Mouse (Mus musculus) intestine, embryonic 15.5 days (tissue): ENCODE measurements around the gene Arpp19. TPM values are rescaled to one million over a fixed set of nuclear protein-coding genes. Genes with fewer than 3 reads are reported as not detected.
A peak's percentile ranks its signal among the peaks of the same experiment; 100 is the strongest.

ENCODE experiments used
- ATAC-seq: fragments of 200-750 bp; cut with Nextera tagmentation; 2 replicates; pipeline ENCODE4 v1.8.0; 2017; ENCODE audit warnings: moderate TSS enrichment, moderate library complexity
- H3K27ac ChIP-seq: fragments of 300-500 bp; sonication (generic); 2 replicates; pipeline ENCODE4 v1.5.1; 2015; ENCODE audit warnings: mild to moderate bottlenecking, inconsistent platforms
- H3K27me3 ChIP-seq: fragments of 300-500 bp; sonication (generic); replicated peaks from 2 replicates; pipeline ENCODE4 v1.6.1; 2015; ENCODE audit warnings: inconsistent platforms
- H3K36me3 ChIP-seq: fragments of 300-500 bp; sonication (generic); 2 replicates; pipeline ENCODE4 v1.6.1; 2015; ENCODE audit warnings: inconsistent platforms
- H3K4me1 ChIP-seq: fragments of 300-500 bp; sonication (generic); replicated peaks from 2 replicates; pipeline ENCODE4 v1.6.1; 2015; ENCODE audit warnings: inconsistent platforms
- H3K4me2 ChIP-seq: fragments of 300-500 bp; sonication (generic); replicated peaks from 2 replicates; pipeline ENCODE4 v1.6.1; 2015; ENCODE audit warnings: mild to moderate bottlenecking, inconsistent platforms
- H3K4me3 ChIP-seq: fragments of 300-500 bp; sonication (generic); replicated peaks from 2 replicates; pipeline ENCODE4 v1.5.1; 2015; ENCODE audit warnings: inconsistent platforms
- H3K9ac ChIP-seq: fragments of 300-500 bp; sonication (generic); 2 replicates; pipeline ENCODE4 v1.6.1; 2015; ENCODE audit warnings: inconsistent platforms
- H3K9me3 ChIP-seq: fragments of 300-500 bp; sonication (generic); 2 replicates; pipeline ENCODE4 v1.6.1; 2016; ENCODE audit warnings: inconsistent platforms
- WGBS: fragments of 180-500 bp; shearing (Covaris S2); methylation state at CpG from one replicate; pipeline ENCODE4 v1.1.7; 2015; 5-methylcytosine and 5-hydroxymethylcytosine counted together
- polyA plus RNA-seq: library from polyadenylated mRNA; unstranded; fragments of >200 nt; fragmentation: Nextera tagmentation; extraction: Ambion mirVana; gene quantifications from 2 replicates; pipeline ENCODE4 v1.2.1, GENCODE M21; 2015

Gene Arpp19
- polyA plus RNA-seq: 267 and 317 TPM in 2 replicates

GRCm38 (mm10) chr9:75037451-75038356, at the start of gene Arpp19:
Gene Arpp19 (plus strand): TSS chr9:75037614.
- Histone ChIP-seq H3K27me3 (no peaks in the 10 kb centered on the region), H3K4me2 (peak within 1 kb of the TSS; percentile 61), H3K27ac (peak within 1 kb of the TSS; percentile 76), H3K4me1 (peaks cover 4% of the 10 kb centered on the region), H3K4me3 (peak within 1 kb of the TSS; percentile 67), H3K36me3 (no peaks in the 10 kb centered on the region), H3K9ac (peak within 1 kb of the TSS; percentile 94), H3K9me3 (no peaks in the 10 kb centered on the region)
- WGBS: under 1% methylated on average over 61 of the region's 73 CpGs
- peak; percentile 95 for ATAC-seq

GRCm38 (mm10) chr9:74988893-74989460, 48.4 kb upstream of the Arpp19 start:
- 93% methylated on average over 7 of the region's 7 CpGs for WGBS

GRCm38 (mm10) chr9:74989990-74990389, 47.4 kb upstream of the Arpp19 start:
- Histone ChIP-seq H3K9ac (no peak overlapping the region), H3K27me3 (no peaks in the 10 kb centered on the region), H3K9me3 (no peaks in the 10 kb centered on the region), H3K36me3 (no peaks in the 10 kb centered on the region), H3K4me2 (no peak overlapping the region), H3K4me1 (no peaks in the 10 kb centered on the region), H3K4me3 (no peak overlapping the region), H3K27ac (no peak overlapping the region)
- no peak for ATAC-seq
- WGBS: 66% methylated on average over 2 of the region's 2 CpGs

More at GRCm38 (mm10) chr9:74988893-74989460, 48.4 kb upstream of the Arpp19 start:
- H3K4me3 ChIP-seq: no peak overlapping the region
- no peaks in the 10 kb centered on the region for H3K4me1 ChIP-seq
- H3K27me3 ChIP-seq: no peaks in the 10 kb centered on the region
- no peaks in the 10 kb centered on the region for H3K36me3 ChIP-seq
- ATAC-seq: no peak
- no peak overlapping the region for H3K4me2 ChIP-seq
- no peak overlapping the region for H3K27ac ChIP-seq
- no peak overlapping the region for H3K9ac ChIP-seq
- no peaks in the 10 kb centered on the region for H3K9me3 ChIP-seq

GRCm38 (mm10) chr9:74994611-74995257, 42.7 kb upstream of the Arpp19 start:
- ATAC-seq: no peak
- Histone ChIP-seq H3K4me1 (no peaks in the 10 kb centered on the region), H3K4me2 (no peak overlapping the region), H3K9ac (no peak overlapping the region), H3K4me3 (no peak overlapping the region), H3K27me3 (no peaks in the 10 kb centered on the region), H3K27ac (no peak overlapping the region), H3K9me3 (no peaks in the 10 kb centered on the region), H3K36me3 (no peaks in the 10 kb centered on the region)
- 74% methylated on average over 10 of the region's 10 CpGs for whole genome bisulfite sequencing

- no peak for ATAC-seq
- WGBS: 74% methylated on average over 2 of the region's 2 CpGs
- Histone ChIP-seq H3K9ac (no peak overlapping the region), H3K4me2 (no peak overlapping the region), H3K36me3 (no peaks in the 10 kb centered on the region), H3K4me3 (no peak overlapping the region), H3K27ac (no peak overlapping the region), H3K4me1 (peaks cover 6% of the 10 kb centered on the region), H3K9me3 (no peaks in the 10 kb centered on the region), H3K27me3 (no peaks in the 10 kb centered on the region)
Observed at GRCm38 (mm10) chr9:74996349-74996748, 41.1 kb upstream of the Arpp19 start.

GRCm38 (mm10) chr9:74997976-74998375, 39.4 kb upstream of the Arpp19 start:
- H3K36me3 ChIP-seq: no peaks in the 10 kb centered on the region
- no peak overlapping the region for H3K9ac ChIP-seq
- H3K4me1 ChIP-seq: peaks cover 14% of the 10 kb centered on the region
- no peak for ATAC-seq
- no peaks in the 10 kb centered on the region for H3K9me3 ChIP-seq
- H3K27me3 ChIP-seq: no peaks in the 10 kb centered on the region
- H3K27ac ChIP-seq: no peak overlapping the region
- no peak overlapping the region for H3K4me3 ChIP-seq
- no peak overlapping the region for H3K4me2 ChIP-seq

GRCm38 (mm10) chr9:75001006-75001405, 36.4 kb upstream of the Arpp19 start:
- no peaks in the 10 kb centered on the region for H3K27me3 ChIP-seq
- 74% methylated on average over 6 of the region's 6 CpGs for WGBS

GRCm38 (mm10) chr9:75001611-75002204, 35.7 kb upstream of the Arpp19 start:
- Histone ChIP-seq H3K27ac (peak overlapping the region; percentile 48; the same call in 1 of the 2 replicates), H3K4me1 (peaks cover 14% of the 10 kb centered on the region), H3K4me2 (no peak overlapping the region), H3K27me3 (no peaks in the 10 kb centered on the region), H3K9me3 (no peaks in the 10 kb centered on the region), H3K9ac (no peak overlapping the region), H3K4me3 (no peak overlapping the region), H3K36me3 (no peaks in the 10 kb centered on the region)
- peak; percentile 47 for ATAC-seq
- WGBS: 42% methylated on average over 5 of the region's 5 CpGs

More at GRCm38 (mm10) chr9:75001006-75001405, 36.4 kb upstream of the Arpp19 start:
- H3K9me3 ChIP-seq: no peaks in the 10 kb centered on the region
- H3K36me3 ChIP-seq: no peaks in the 10 kb centered on the region
- H3K27ac ChIP-seq: no peak overlapping the region
- ATAC-seq: no peak
- H3K4me2 ChIP-seq: no peak overlapping the region
- H3K9ac ChIP-seq: no peak overlapping the region
- H3K4me3 ChIP-seq: no peak overlapping the region
- peaks cover 14% of the 10 kb centered on the region for H3K4me1 ChIP-seq

- Histone ChIP-seq H3K4me3 (no peak overlapping the region), H3K9me3 (no peaks in the 10 kb centered on the region), H3K4me1 (peaks cover 14% of the 10 kb centered on the region), H3K27ac (peak overlapping the region; percentile 48; the same call in 1 of the 2 replicates), H3K4me2 (no peak overlapping the region), H3K9ac (no peak overlapping the region), H3K27me3 (no peaks in the 10 kb centered on the region), H3K36me3 (no peaks in the 10 kb centered on the region)
- WGBS: 60% methylated on average over 3 of the region's 3 CpGs
- peak; percentile 39; the same call in 1 of the 2 replicates for ATAC-seq
Observed at GRCm38 (mm10) chr9:75002262-75002661, 35.2 kb upstream of the Arpp19 start.

- no peak for ATAC-seq
- peaks cover 14% of the 10 kb centered on the region for H3K4me1 ChIP-seq
- no peak overlapping the region for H3K9ac ChIP-seq
- H3K36me3 ChIP-seq: no peaks in the 10 kb centered on the region
- WGBS: 93% methylated on average over 10 of the region's 10 CpGs
- H3K4me3 ChIP-seq: no peak overlapping the region
- H3K27ac ChIP-seq: no peak overlapping the region
- no peak overlapping the region for H3K4me2 ChIP-seq
- no peaks in the 10 kb centered on the region for H3K9me3 ChIP-seq
- no peaks in the 10 kb centered on the region for H3K27me3 ChIP-seq
Observed at GRCm38 (mm10) chr9:75004203-75004602, 33.2 kb upstream of the Arpp19 start.

GRCm38 (mm10) chr9:75016591-75016990, 20.8 kb upstream of the Arpp19 start:
- H3K27me3 ChIP-seq: no peaks in the 10 kb centered on the region
- 92% methylated on average over 2 of the region's 2 CpGs for WGBS
- H3K4me3 ChIP-seq: no peak overlapping the region
- no peak for ATAC-seq
- H3K36me3 ChIP-seq: no peaks in the 10 kb centered on the region
- H3K27ac ChIP-seq: no peak overlapping the region
- H3K9ac ChIP-seq: no peak overlapping the region
- H3K4me2 ChIP-seq: no peak overlapping the region
- H3K4me1 ChIP-seq: no peaks in the 10 kb centered on the region
- H3K9me3 ChIP-seq: no peaks in the 10 kb centered on the region

GRCm38 (mm10) chr9:75019181-75019580, 18.2 kb upstream of the Arpp19 start:
- Histone ChIP-seq H3K36me3 (no peaks in the 10 kb centered on the region), H3K9ac (no peak overlapping the region), H3K4me3 (no peak overlapping the region), H3K27ac (no peak overlapping the region), H3K4me1 (no peaks in the 10 kb centered on the region), H3K9me3 (no peaks in the 10 kb centered on the region), H3K4me2 (no peak overlapping the region), H3K27me3 (no peaks in the 10 kb centered on the region)
- ATAC-seq: no peak
- 91% methylated on average over 6 of the region's 6 CpGs for WGBS
